Mouse (Mus musculus): ENCODE measurements around the gene Btbd9.

DNA sequence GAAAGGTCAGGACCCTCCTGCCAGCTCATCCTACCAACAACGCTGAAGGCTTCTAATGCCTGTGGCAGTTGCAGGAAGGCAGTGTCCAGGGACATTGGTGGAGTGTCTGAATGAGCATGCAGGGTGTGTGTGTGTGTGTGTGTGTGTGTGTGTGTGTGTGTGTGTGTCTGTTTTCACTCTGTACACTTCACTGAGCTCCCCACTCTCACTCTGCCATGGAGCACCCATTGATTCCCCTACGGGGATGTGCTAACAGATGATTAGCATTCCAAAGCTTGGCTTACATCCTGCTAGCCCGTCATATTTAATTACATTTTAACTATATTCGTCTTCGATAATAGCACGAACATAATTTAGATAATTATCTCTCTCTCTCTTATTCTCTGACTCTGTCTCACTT lies 339.7 kb downstream of the Btbd9 start:
- TF ChIP-seq POLR2A (IDR thresholded peaks at IDR 0.05; ENCODE audit: borderline replicate concordance, control insufficient read depth, low read depth, low read length): no peak
- no peak for TF ChIP-seq CTCF (IDR thresholded peaks at IDR 0.05; ENCODE audit: control insufficient read depth, insufficient read depth, low read length)
